Mouse (Mus musculus): Measurements from ENCODE around the gene Mgat4c.
"Not testable (repeated sequence)": the region's sequence is repeated elsewhere in the genome, so short reads cannot be mapped to it uniquely, and the experiment has no call there.

Gene Mgat4c

GRCm38 (mm10) chr10:102154865-102155264 lies 473.6 kb downstream of the Mgat4c start:
- no peak for DNase-seq

DNA sequence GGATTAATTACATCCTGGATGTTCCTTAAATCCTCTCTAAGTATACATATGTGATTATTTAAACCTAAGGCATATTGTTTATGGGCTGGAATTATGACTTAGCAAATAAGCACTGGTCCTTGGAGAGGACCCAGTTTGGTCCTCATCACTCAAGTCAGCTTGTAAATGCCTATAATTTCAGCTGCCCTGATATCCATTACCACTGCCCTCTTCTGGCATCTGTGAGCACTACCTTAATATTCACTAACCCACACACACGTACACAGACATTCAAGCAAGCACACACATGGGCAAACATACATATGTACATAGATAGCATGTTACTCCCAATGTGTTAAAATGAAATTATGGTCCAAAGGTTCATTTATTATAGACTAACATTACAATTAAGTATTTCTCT lies 474.6 kb downstream of the Mgat4c start:
- no peak for DNase-seq

DNA sequence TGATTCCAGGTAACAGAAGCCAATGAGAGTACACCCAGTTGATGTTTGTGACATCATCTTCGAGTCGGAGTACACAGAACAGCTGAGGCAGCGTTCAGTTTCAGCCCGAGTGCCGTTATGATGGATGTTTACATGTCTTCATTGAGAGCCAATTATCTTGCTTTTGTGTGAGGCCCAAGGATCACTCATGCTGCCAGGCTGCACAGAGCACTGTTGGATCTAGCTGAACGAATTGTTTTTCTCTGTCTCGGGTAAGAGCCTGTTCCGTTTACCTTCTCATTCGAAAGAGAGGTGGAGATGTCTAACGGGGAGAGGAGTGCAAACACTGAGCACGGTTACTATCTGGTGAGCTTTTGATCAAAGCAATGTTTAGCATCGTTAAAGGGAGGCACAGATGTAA lies 477.5 kb downstream of the Mgat4c start:
- no peak for DNase-seq

GRCm38 (mm10) chr10:102184726-102185125 lies 503.4 kb downstream of the Mgat4c start:
- no peak for DNase-seq

DNA sequence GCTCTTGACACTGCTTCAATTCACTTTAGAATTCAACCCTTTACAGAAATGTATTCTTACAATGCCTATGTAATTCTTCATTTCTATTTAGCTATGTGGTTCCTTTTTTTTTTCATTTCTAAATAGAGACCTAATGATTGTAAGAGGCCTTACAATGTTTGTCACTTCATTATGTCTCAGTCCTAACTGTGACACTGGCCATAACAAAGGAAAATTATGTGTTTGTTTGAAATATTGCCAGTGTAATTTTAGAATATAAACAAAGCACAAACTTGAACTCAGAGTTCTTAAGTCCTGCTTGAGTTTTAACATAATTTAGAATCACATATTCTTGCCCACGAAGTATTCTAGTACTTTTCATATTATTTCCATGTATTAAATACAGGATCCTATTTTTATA lies 510.4 kb downstream of the Mgat4c start:
- DNase-seq: no peak

DNA sequence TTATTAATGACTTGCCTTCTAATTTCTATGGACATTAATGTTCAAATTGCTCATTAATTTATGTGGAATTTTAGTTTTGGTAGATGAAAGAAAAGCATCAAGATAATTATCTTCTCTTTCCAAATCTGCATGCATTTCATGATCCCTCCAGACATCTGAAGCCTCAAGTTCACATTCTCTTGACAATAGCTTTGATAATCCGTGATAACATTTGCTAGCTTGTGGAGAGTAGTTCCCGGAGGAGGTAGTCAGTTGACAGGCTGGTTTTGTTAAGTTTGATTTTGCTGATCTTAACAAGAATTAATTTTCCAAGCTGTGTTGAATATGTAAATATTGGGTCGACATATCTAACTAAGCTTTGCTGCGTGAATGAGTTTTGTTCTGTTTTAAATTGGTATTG lies 515.6 kb downstream of the Mgat4c start:
- DNase-seq: no peak

- DNase-seq: no peak
Measured at GRCm38 (mm10) chr10:102238558-102239211, 557.4 kb downstream of the Mgat4c start.

- no peak for DNase-seq
Measured at GRCm38 (mm10) chr10:102243897-102244296, 562.6 kb downstream of the Mgat4c start.

- no peak for DNase-seq
Measured at GRCm38 (mm10) chr10:102244601-102245000, 563.3 kb downstream of the Mgat4c start.

GRCm38 (mm10) chr10:102245269-102245668 lies 564.0 kb downstream of the Mgat4c start:
- no peak for DNase-seq

DNA sequence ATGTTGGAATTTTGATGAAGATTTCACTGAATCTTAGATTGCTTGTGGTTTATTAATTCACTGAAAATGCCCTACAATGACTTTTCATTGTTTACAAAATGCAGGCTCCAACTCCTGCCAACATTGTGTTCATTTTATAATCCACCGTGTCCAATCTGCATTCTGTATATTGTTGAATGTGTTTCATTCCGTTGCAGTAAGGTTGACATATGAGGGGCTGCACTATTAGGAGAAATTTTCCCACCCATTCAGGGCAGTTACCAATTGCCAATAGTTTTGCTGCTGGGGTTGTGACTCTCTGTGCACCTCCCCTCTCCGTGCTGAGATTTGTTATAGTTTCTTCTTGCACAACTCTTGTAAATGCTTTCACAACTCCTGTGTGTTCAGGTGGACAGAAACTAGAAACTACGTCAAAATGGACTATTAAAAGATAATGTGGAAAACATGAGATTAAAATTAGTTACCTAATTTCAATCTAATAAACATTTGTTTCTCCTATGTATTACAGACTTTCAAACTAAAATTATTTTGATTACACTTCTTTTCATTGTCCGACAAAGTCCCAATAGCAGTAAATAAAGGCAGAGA lies 627.7 kb downstream of the Mgat4c start:
- DNase-seq: no peak

GRCm38 (mm10) chr10:102365685-102366381 lies 684.5 kb downstream of the Mgat4c start:
- DNase-seq: no peak

DNA sequence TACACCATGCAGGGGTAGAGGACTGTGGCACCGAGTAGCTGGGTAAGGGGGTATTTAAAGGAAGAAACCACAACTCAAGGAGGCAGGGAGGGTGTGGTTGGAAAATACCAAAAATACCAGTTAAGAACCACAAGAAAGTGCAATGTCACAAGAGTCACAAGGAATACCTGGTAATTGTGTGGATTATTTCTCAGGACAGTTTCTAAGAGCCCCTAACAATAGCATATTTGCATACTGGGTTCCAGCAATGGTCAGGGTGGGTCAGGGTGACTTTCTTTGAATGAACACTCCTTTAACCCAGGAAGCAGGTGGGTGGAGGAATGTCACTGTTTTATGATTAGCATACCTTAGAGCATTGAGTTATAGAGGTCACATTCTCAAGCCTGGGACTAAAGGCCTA lies 689.3 kb downstream of the Mgat4c start:
- no peak for DNase-seq

- DNase-seq: no peak
Measured at GRCm38 (mm10) chr10:102372111-102372510, 690.8 kb downstream of the Mgat4c start.

DNA sequence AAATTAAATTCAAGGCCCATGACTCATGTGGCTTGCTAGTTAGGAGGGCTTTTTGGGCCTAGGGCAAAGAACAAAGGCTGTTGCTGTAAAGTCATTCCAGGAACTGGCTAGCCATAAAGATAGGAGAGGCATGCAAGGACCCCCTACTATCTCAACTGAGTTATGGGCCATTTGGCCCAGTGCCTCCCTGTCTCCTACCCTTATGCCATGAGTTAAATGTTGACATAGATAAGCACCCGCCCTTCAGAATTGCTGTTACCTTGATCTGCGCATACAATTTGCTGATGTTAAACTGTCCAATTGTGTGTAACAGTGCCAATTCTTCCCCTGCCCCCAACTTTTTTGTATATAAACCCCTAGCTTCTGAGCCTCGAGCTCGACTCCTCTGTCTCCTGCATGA lies 692.8 kb downstream of the Mgat4c start:
- DNase-seq: no peak

DNA sequence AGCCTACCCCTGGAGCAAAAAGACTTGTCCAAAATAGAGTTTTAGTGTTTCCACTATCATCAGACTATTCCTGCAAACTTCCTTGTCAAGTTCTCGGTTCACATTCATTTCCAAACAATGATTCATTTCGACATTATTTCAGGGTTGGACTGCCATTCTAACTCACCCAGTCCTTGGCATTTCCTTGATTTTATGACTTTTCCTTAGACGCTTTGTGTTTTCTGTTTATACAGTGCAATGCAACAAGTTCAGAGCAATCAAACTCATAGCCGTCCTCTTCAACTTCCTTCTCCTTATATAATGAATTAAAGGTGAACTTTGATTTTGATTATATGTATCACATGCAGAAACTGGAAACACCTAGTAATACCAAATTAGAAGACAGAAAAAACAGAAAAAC lies 696.1 kb downstream of the Mgat4c start:
- DNase-seq: no peak

GRCm38 (mm10) chr10:102389223-102389622 lies 707.9 kb downstream of the Mgat4c start:
- DNase-seq: no peak

GRCm38 (mm10) chr10:102417654-102418272 lies 736.5 kb downstream of the Mgat4c start:
- no peak for DNase-seq

DNA sequence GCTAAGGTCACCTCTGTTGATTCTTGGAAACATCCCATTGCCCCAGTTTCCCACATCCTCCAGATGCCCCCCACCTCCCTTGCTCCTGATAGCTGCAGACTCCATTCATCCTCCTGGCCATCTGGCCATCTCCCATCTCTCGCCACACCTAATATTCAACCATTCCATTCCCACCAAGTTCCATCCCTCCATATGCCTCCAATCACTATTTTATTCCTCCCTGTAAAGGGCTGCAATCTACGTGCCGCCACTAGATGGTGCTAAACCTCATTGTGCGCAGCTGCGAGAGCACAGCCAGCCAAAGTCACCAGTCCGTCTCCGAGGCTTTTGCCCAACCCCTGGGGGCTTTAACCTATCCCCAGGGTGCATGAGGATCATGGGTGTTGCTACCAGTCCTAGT lies 753.8 kb downstream of the Mgat4c start:
- peak; percentile 34 for DNase-seq

- not testable (repeated sequence) for DNase-seq
Measured at GRCm38 (mm10) chr10:102435467-102435866, 754.2 kb downstream of the Mgat4c start.

Data from lung, postnatal 10 days (tissue).